Mouse (Mus musculus): ENCODE results near the gene Babam2. TPM values are rescaled to one million over a fixed set of nuclear protein-coding genes. Genes with fewer than 3 reads are reported as not detected.
"Not testable (repeated sequence)": the region's sequence is repeated elsewhere in the genome, so short reads cannot be mapped to it uniquely, and the experiment has no call there.

Babam2 gene
- polyA plus RNA-seq, 1 experiment from 2014 or later, result 47.9 TPM

DNA sequence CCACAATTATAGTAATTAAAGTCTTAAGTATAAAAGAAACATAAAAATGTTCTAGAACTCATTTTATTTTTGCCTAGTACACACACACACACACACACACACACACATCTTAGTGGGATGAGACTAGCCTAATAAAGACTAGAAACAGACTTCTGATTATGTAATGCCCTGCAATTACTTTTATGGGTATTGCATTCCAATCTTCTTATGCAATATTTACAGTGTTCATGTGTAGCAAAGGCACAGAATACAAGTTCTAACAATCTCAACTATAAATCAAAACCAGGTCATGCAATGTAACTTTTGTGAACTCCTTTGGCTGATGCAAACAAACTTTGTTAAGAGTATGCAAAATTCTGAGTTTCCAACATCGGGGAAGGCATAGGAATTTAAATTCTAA lies 155.3 kb downstream of the Babam2 start:
- no peaks in the 10 kb centered on the region for H3K36me3 ChIP-seq

DNA sequence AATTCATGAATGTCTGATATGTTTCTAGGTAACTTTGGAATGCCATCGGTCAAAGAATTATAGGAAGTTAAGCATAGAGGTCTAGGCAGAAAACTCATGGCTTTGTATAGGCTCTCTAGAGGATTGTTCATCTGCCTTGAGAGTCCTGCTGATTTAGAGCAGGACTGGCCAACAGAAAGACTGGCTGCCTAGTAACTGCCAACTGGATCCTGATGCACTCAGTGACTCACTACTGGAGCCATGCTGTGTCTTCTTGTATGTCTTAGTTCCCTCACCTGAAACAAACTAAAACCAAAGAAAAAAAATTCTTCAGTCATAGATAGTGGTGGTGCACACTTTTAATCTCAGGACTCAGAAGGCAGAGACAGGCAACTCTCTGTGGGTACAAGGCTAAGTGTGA lies 156.3 kb downstream of the Babam2 start:
- 100% methylated on average over 1 of the region's 1 CpGs for WGBS
- Histone ChIP-seq H3K36me3 (no peaks in the 10 kb centered on the region), H3K4me3 (no peak overlapping the region), H3K4me1 (no peaks in the 10 kb centered on the region), H3K4me2 (replicated peaks) (no peak overlapping the region), H3K9ac (no peak overlapping the region), H3K27me3 (no peaks in the 10 kb centered on the region), H3K27ac (no peak overlapping the region), H3K9me3 (no peaks in the 10 kb centered on the region; the same call in 1 of the 2 replicates)
- ATAC-seq (ENCODE audit: low FRiP score, low read depth), result no peak

More for the DNA sequence above, 155.3 kb downstream of the Babam2 start:
- no peak for ATAC-seq (ENCODE audit: low FRiP score, low read depth)
- H3K9me3 ChIP-seq, result no peaks in the 10 kb centered on the region; the same call in 1 of the 2 replicates
- no peak overlapping the region for H3K27ac ChIP-seq
- H3K4me1 ChIP-seq, result no peaks in the 10 kb centered on the region
- no peaks in the 10 kb centered on the region for H3K27me3 ChIP-seq
- no peak overlapping the region for H3K4me2 ChIP-seq (replicated peaks)
- H3K9ac ChIP-seq, result no peak overlapping the region
- WGBS, result 80% methylated on average over 1 of the region's 1 CpGs
- no peak overlapping the region for H3K4me3 ChIP-seq

- H3K4me1 ChIP-seq; H3K36me3 ChIP-seq; ATAC-seq (ENCODE audit: low FRiP score, low read depth); H3K27me3 ChIP-seq; H3K4me3 ChIP-seq; H3K9me3 ChIP-seq; H3K27ac ChIP-seq; H3K9ac ChIP-seq; H3K4me2 ChIP-seq (replicated peaks): not testable (repeated sequence)
- 79% methylated on average over 10 of the region's 10 CpGs for WGBS
These were observed 161.4 kb downstream of the Babam2 start for GRCm38 (mm10) chr5:31858877-31859276.

DNA sequence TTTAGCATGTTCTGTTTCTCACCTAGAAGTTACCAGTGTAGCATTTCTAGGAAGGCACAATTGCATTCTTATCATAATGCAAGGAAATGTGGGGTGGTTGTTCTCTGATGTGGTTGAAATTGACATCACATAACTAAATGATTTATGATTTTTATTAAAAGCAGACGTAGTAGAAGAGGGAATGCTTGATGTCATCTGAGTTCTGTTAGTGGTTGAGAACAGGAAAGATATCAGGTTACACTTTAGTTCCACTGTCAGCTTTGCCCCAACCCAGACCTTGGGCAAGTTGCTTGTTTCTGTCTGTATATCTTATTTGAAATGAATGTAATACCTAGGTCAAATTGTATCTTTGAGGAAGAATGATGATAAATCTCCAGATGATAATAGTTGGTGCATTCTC lies 162.9 kb downstream of the Babam2 start:
- no peak for ATAC-seq (ENCODE audit: low FRiP score, low read depth)
- no peaks in the 10 kb centered on the region for H3K36me3 ChIP-seq
- H3K27me3 ChIP-seq, result no peaks in the 10 kb centered on the region
- H3K4me1 ChIP-seq, result no peaks in the 10 kb centered on the region
- no peaks in the 10 kb centered on the region for H3K9me3 ChIP-seq
- WGBS, result 2% methylated on average over 1 of the region's 1 CpGs
- no peak overlapping the region for H3K4me2 ChIP-seq (replicated peaks)
- no peak overlapping the region for H3K4me3 ChIP-seq
- no peak overlapping the region for H3K27ac ChIP-seq
- H3K9ac ChIP-seq, result no peak overlapping the region

DNA sequence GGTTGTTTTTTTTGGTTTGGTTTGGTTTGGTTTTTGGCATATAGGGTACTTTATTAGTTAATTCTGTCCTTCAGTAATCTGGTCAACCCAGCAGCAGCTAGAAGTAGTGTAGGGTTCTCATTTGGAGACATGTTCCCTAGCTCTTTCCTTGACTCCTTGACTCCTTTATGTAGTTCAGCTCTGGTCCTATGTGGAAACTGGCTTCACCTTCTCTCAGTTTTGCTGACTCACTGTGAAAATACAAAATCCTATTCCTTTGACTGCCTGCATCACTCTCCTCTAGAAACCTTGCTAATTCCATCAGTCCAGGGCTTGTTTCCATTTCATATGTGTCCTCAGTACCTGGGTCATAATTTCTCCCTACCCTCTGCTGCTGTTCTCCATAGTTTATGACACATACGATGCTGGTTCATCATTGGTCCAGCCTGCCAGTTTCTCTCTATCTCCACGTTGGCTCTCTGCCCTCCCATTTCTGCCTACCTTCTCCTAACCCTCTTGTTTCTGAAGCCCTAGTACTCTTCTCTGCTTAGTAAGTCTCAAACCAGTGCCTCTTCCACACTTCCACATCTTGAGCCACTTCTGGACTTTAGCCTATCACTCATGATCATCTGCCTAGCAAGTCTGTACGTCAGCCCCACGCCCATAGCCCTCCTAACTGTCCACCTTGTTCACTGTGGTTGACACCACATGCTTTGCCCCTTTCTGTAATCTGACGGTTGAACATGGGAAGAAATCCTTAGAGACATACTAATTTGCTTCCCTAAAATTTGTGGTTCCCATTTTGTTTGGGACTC lies 163.5 kb downstream of the Babam2 start:
- no peak overlapping the region for H3K27ac ChIP-seq
- H3K36me3 ChIP-seq, result no peaks in the 10 kb centered on the region
- 0 out of 2 replicates have a peak, but pooled peaks cover 2% of the 10 kb centered on the region for H3K4me1 ChIP-seq
- WGBS, result 81% methylated on average over 5 of the region's 5 CpGs
- no peak overlapping the region for H3K9ac ChIP-seq
- no peaks in the 10 kb centered on the region for H3K27me3 ChIP-seq
- ATAC-seq (ENCODE audit: low FRiP score, low read depth), result no peak
- no peak overlapping the region for H3K4me3 ChIP-seq
- no peaks in the 10 kb centered on the region for H3K9me3 ChIP-seq
- no peak overlapping the region for H3K4me2 ChIP-seq (replicated peaks)

- Histone ChIP-seq H3K4me3 (no peak overlapping the region), H3K27me3 (no peaks in the 10 kb centered on the region), H3K4me1 (0 out of 2 replicates have a peak, but pooled peaks cover 2% of the 10 kb centered on the region), H3K4me2 (replicated peaks) (no peak overlapping the region), H3K9me3 (no peaks in the 10 kb centered on the region), H3K27ac (no peak overlapping the region), H3K9ac (no peak overlapping the region), H3K36me3 (no peaks in the 10 kb centered on the region)
- ATAC-seq (ENCODE audit: low FRiP score, low read depth), result no peak
- 75% methylated on average over 1 of the region's 1 CpGs for WGBS
These were observed 165.4 kb downstream of the Babam2 start for GRCm38 (mm10) chr5:31862753-31863468.

- Histone ChIP-seq H3K27ac (no peak overlapping the region), H3K9ac (no peak overlapping the region), H3K4me3 (no peak overlapping the region), H3K4me2 (replicated peaks) (no peak overlapping the region), H3K27me3 (no peaks in the 10 kb centered on the region), H3K36me3 (no peaks in the 10 kb centered on the region), H3K9me3 (no peaks in the 10 kb centered on the region), H3K4me1 (0 out of 2 replicates have a peak, but pooled peaks cover 2% of the 10 kb centered on the region)
- ATAC-seq (ENCODE audit: low FRiP score, low read depth), result no peak
- WGBS, result 75% methylated on average over 2 of the region's 2 CpGs
These were observed 166.6 kb downstream of the Babam2 start for GRCm38 (mm10) chr5:31864095-31864494.

DNA sequence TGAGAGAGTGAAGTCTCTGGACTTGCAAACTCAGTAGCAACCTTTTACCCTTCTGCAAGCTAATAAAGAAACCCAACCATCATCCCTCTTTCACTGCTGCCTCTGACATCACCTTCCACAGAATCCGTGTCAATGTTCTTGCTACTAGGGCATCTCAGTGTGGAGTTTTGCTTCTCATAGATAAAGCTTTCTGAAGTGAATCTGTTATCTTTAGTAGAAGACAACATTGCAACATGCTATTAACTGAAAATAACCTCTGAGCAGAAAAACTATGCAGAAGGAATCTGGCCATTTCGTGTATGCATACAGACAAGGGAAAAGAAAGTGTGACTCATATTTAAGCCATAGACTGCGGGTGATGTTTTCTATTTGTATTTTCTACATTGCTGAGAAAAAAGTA lies 168.6 kb downstream of the Babam2 start:
- Histone ChIP-seq H3K9me3 (no peaks in the 10 kb centered on the region), H3K36me3 (no peaks in the 10 kb centered on the region), H3K4me2 (replicated peaks) (no peak overlapping the region), H3K4me3 (no peak overlapping the region), H3K4me1 (0 out of 2 replicates have a peak, but pooled peaks cover 2% of the 10 kb centered on the region), H3K27me3 (no peaks in the 10 kb centered on the region), H3K27ac (no peak overlapping the region), H3K9ac (no peak overlapping the region)
- no peak for ATAC-seq (ENCODE audit: low FRiP score, low read depth)
- WGBS, result 78% methylated on average over 3 of the region's 3 CpGs

- no peaks in the 10 kb centered on the region for H3K4me1 ChIP-seq
- H3K27ac ChIP-seq, result no peak overlapping the region
- H3K9me3 ChIP-seq, result no peaks in the 10 kb centered on the region
- H3K4me3 ChIP-seq, result no peak overlapping the region
- 83% methylated on average over 8 of the region's 8 CpGs for WGBS
- H3K9ac ChIP-seq, result no peak overlapping the region
- H3K36me3 ChIP-seq, result no peaks in the 10 kb centered on the region
- H3K27me3 ChIP-seq, result no peaks in the 10 kb centered on the region
- H3K4me2 ChIP-seq (replicated peaks), result no peak overlapping the region
- no peak for ATAC-seq (ENCODE audit: low FRiP score, low read depth)
These were observed 173.5 kb downstream of the Babam2 start for GRCm38 (mm10) chr5:31870856-31871520.

- no peaks in the 10 kb centered on the region for H3K27me3 ChIP-seq
- H3K9me3 ChIP-seq, result no peaks in the 10 kb centered on the region
- H3K36me3 ChIP-seq, result no peaks in the 10 kb centered on the region
- 0 out of 2 replicates have a peak, but pooled peaks cover 3% of the 10 kb centered on the region for H3K4me1 ChIP-seq
- no peak overlapping the region for H3K4me3 ChIP-seq
- H3K4me2 ChIP-seq (replicated peaks), result no peak overlapping the region
- WGBS, result 88% methylated on average over 2 of the region's 2 CpGs
- no peak for ATAC-seq (ENCODE audit: low FRiP score, low read depth)
- H3K9ac ChIP-seq, result no peak overlapping the region
- no peak overlapping the region for H3K27ac ChIP-seq
These were observed 175.8 kb downstream of the Babam2 start for GRCm38 (mm10) chr5:31873328-31873727.

DNA sequence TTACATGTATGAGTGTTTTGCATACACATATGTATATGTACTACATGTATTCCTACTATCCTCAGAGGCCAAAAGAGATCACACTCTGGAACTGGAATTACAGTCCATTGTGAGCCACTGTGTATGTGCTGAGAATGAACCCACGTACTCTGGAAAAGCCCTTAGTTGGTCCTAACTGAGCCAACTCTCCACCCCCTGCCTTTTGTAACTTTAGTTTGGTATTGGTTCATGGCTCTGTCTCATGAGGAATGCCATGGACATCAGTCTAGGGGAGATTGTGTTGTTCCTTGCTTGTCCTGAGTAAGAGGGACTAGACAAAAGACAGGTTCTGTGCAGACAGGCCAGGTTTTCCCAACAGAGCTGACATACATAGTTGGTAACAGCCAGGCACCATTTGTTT lies 177.1 kb downstream of the Babam2 start:
- Histone ChIP-seq H3K27ac (no peak overlapping the region), H3K27me3 (no peaks in the 10 kb centered on the region), H3K4me2 (replicated peaks) (no peak overlapping the region), H3K9me3 (no peaks in the 10 kb centered on the region), H3K4me3 (no peak overlapping the region), H3K4me1 (0 out of 2 replicates have a peak, but pooled peaks cover 3% of the 10 kb centered on the region), H3K9ac (no peak overlapping the region), H3K36me3 (no peaks in the 10 kb centered on the region)
- no peak for ATAC-seq (ENCODE audit: low FRiP score, low read depth)
- WGBS, result 95% methylated on average over 1 of the region's 1 CpGs

GRCm38 (mm10) chr5:31875443-31875842 lies 178.0 kb downstream of the Babam2 start:
- ATAC-seq (ENCODE audit: low FRiP score, low read depth), result no peak
- Histone ChIP-seq H3K9me3 (no peaks in the 10 kb centered on the region), H3K27me3 (no peaks in the 10 kb centered on the region), H3K4me1 (0 out of 2 replicates have a peak, but pooled peaks cover 3% of the 10 kb centered on the region), H3K4me3 (no peak overlapping the region), H3K27ac (no peak overlapping the region), H3K36me3 (no peaks in the 10 kb centered on the region), H3K9ac (no peak overlapping the region), H3K4me2 (replicated peaks) (no peak overlapping the region)
- 69% methylated on average over 3 of the region's 3 CpGs for WGBS
